19 mouse cellular contexts compared by ENCODE assay signal in the genomic region with DNA sequence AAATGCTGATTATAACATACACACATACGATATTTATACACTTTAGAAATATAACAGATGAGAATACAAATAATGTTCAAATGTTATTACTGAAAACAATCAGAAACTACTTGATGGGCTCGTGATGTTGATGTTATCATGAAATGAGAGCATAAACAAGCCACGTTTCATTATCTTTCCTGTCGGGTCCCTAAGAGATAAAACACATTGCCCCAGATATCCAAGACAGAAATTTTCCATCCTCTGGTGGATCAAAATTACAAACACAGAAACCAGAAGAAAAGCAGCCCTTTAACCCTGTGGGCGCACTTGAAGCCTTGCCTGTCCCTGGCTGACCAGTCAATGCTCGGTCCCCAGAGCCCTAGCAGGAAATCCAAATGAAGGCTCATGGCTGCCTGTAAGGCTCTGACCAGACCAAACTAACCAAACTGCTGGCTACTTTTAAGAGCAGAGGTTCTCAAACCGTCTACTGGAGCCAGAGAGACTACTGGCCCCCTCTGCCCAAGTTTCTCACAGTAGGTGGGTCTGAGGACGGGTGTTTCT. TPM values are rescaled to one million over a fixed set of nuclear protein-coding genes. Genes with fewer than 3 reads are reported as not detected.
DNase-seq lines count a peak whose midpoint lies in the region; ATAC-seq and TF ChIP-seq lines count a peak whose summit lies in the region.
"Had no signal": no experiment of that assay in that cellular context is flagged by ENCODE, and none has a peak within 500 bp of the region (broad histone marks: within the 10 kb centered on the region; RNA-seq: fewer than 3 reads in every experiment).

No protein-coding gene starts in this region.

- no peak for TF ChIP-seq CTCF in gastrocnemius, adult 2 months (IDR thresholded peaks at IDR 0.05)

- DNase-seq in gastrocnemius, adult 2 months, result peak; percentile 29
- DNase-seq in gastrocnemius, postnatal 36 days, result no peak
- no peak for DNase-seq in heart, postnatal 10 days
- DNase-seq in liver, embryonic 11.5 days (ENCODE audit: low spot score), result no peak
- no peak for DNase-seq in B cell, adult 2 months
- DNase-seq: cerebellum, adult 8-10 months; liver, postnatal 0 days; lung, postnatal 10 days had no signal

- H3K27ac ChIP-seq in gastrocnemius, adult 2 months, result peak overlapping the region; percentile 71
- peak overlapping the region; percentile 66 for H3K27ac ChIP-seq in heart, embryonic 12.5 days (ENCODE audit: poor library complexity, severe bottlenecking)
- peak overlapping the region; percentile 21; the same call in 1 of the 2 replicates for H3K27ac ChIP-seq in liver, embryonic 12.5 days
- no peak overlapping the region for H3K27ac ChIP-seq in liver, embryonic 11.5 days (ENCODE audit: low read depth, low read length)
- H3K27ac ChIP-seq in heart, embryonic 14.5 days (replicated peaks in 1 of 2; ENCODE audit: control insufficient read depth in 1 of 2, insufficient read depth in 1 of 2, low read depth in 2 of 2, low read length in 2 of 2), result peak overlapping the region in 1 of 2 experiments; percentile 50; a peak in 1 of 4 replicates
- H3K27ac ChIP-seq: embryonic facial prominence, embryonic 10.5 days; hindbrain, embryonic 15.5 days; intestine, embryonic 15.5 days; layer of hippocampus, adult 2 months; limb, embryonic 15.5 days; neural tube, embryonic 15.5 days had no signal

- no peaks in the 10 kb centered on the region for H3K9me3 ChIP-seq in heart, embryonic 12.5 days (replicated peaks)
- no peaks in the 10 kb centered on the region for H3K9me3 ChIP-seq in liver, embryonic 12.5 days (replicated peaks)
- H3K9me3 ChIP-seq in liver, embryonic 11.5 days (ENCODE audit: control insufficient read depth, low read length), result no peaks in the 10 kb centered on the region
- H3K9me3 ChIP-seq in heart, embryonic 14.5 days (ENCODE audit: control insufficient read depth, low read length), result no peaks in the 10 kb centered on the region
- H3K9me3 ChIP-seq: embryonic facial prominence, embryonic 10.5 days; G1E; hindbrain, embryonic 15.5 days; intestine, embryonic 15.5 days; limb, embryonic 15.5 days; neural tube, embryonic 15.5 days had no signal

- ATAC-seq in heart, embryonic 12.5 days (ENCODE audit: insufficient number of reproducible peaks, low FRiP score), result no peak
- ATAC-seq in liver, embryonic 12.5 days, result no peak
- no peak for ATAC-seq in liver, embryonic 11.5 days (replicated peaks; ENCODE audit: low FRiP score)
- no peak for ATAC-seq in heart, embryonic 14.5 days (ENCODE audit: insufficient number of reproducible peaks, insufficient read depth, low FRiP score, low read depth)
- ATAC-seq: intestine, embryonic 15.5 days; liver, postnatal 0 days; midbrain, embryonic 16.5 days had no signal

- intact Hi-C loops in gastrocnemius, adult 2 months (cut with DNase I), result no loop called here
- intact Hi-C loops in gastrocnemius, postnatal 36 days (cut with DNase I), result no loop called here
- intact Hi-C loops in heart, postnatal 10 days (cut with DNase I), result no loop called here

- H3K4me2 ChIP-seq in heart, embryonic 12.5 days, result no peak overlapping the region
- H3K4me2 ChIP-seq in liver, embryonic 12.5 days, result no peak overlapping the region
- H3K4me2 ChIP-seq in liver, embryonic 11.5 days, result no peak overlapping the region
- H3K4me2 ChIP-seq in heart, embryonic 14.5 days (ENCODE audit: low read length), result no peak overlapping the region
- H3K4me2 ChIP-seq: hindbrain, embryonic 15.5 days; intestine, embryonic 15.5 days; limb, embryonic 15.5 days; neural tube, embryonic 15.5 days had no signal

- 41% methylated on average over 8 of the region's 8 CpGs for WGBS in heart, embryonic 12.5 days
- 56% methylated on average over 8 of the region's 8 CpGs for WGBS in liver, embryonic 12.5 days (ENCODE audit: insufficient replicate concordance)
- WGBS in liver, embryonic 11.5 days, result 70% methylated on average over 8 of the region's 8 CpGs
- 40% methylated on average over 8 of the region's 8 CpGs for WGBS in heart, embryonic 14.5 days

- H3K4me1 ChIP-seq in heart, embryonic 12.5 days (replicated peaks), result peaks cover 70% of the 10 kb centered on the region
- H3K4me1 ChIP-seq in liver, embryonic 12.5 days, result peaks cover 35% of the 10 kb centered on the region
- peaks cover 7% of the 10 kb centered on the region; the same call in 1 of the 2 replicates for H3K4me1 ChIP-seq in liver, embryonic 11.5 days (replicated peaks; ENCODE audit: control insufficient read depth, insufficient read depth, low read length)
- peaks cover 24 to 63% of the 10 kb centered on the region in 2 experiments for H3K4me1 ChIP-seq in heart, embryonic 14.5 days (ENCODE audit: control insufficient read depth in 2 of 2, insufficient read depth in 2 of 2, low read length in 2 of 2)
- H3K4me1 ChIP-seq: hindbrain, embryonic 15.5 days; intestine, embryonic 15.5 days; neural tube, embryonic 15.5 days had no signal

- H3K27me3 ChIP-seq in heart, embryonic 12.5 days (replicated peaks), result no peaks in the 10 kb centered on the region
- no peaks in the 10 kb centered on the region for H3K27me3 ChIP-seq in liver, embryonic 12.5 days (replicated peaks)
- H3K27me3 ChIP-seq in liver, embryonic 11.5 days (replicated peaks; ENCODE audit: control insufficient read depth, insufficient read depth, low read length), result no peaks in the 10 kb centered on the region
- no peaks in the 10 kb centered on the region for H3K27me3 ChIP-seq in heart, embryonic 14.5 days (ENCODE audit: control insufficient read depth, insufficient read depth, low read length)
- H3K27me3 ChIP-seq: hindbrain, embryonic 15.5 days; intestine, embryonic 15.5 days; limb, embryonic 15.5 days; neural tube, embryonic 15.5 days had no signal

- peaks cover 31% of the 10 kb centered on the region for H3K36me3 ChIP-seq in heart, embryonic 12.5 days
- peaks cover 42% of the 10 kb centered on the region for H3K36me3 ChIP-seq in liver, embryonic 12.5 days
- peaks cover 12% of the 10 kb centered on the region; the same call in 1 of the 2 replicates for H3K36me3 ChIP-seq in liver, embryonic 11.5 days (ENCODE audit: control insufficient read depth, insufficient read depth, low read length)
- peaks cover 24% of the 10 kb centered on the region for H3K36me3 ChIP-seq in heart, embryonic 14.5 days (ENCODE audit: control insufficient read depth, insufficient read depth, low read length)
- H3K36me3 ChIP-seq: hindbrain, embryonic 15.5 days; neural tube, embryonic 15.5 days had no signal

- no peak overlapping the region for H3K4me3 ChIP-seq in gastrocnemius, adult 2 months
- H3K4me3 ChIP-seq in heart, embryonic 12.5 days, result no peak overlapping the region
- no peak overlapping the region for H3K4me3 ChIP-seq in liver, embryonic 12.5 days
- H3K4me3 ChIP-seq in liver, embryonic 11.5 days (ENCODE audit: low read depth, low read length), result no peak overlapping the region
- H3K4me3 ChIP-seq in heart, embryonic 14.5 days (ENCODE audit: control insufficient read depth in 1 of 2, insufficient read depth in 1 of 2, low read depth in 1 of 2, low read length in 2 of 2), result no peak overlapping the region
- H3K4me3 ChIP-seq: embryonic facial prominence, embryonic 10.5 days; hindbrain, embryonic 15.5 days; intestine, embryonic 15.5 days; layer of hippocampus, adult 2 months; limb, embryonic 15.5 days; neural tube, embryonic 15.5 days had no signal

- 0 out of 2 replicates have a peak overlapping the region, but pooled peaks have one; percentile 3 for H3K9ac ChIP-seq in heart, embryonic 12.5 days
- H3K9ac ChIP-seq in liver, embryonic 12.5 days, result no peak overlapping the region
- H3K9ac ChIP-seq in liver, embryonic 11.5 days (ENCODE audit: low read depth, low read length), result no peak overlapping the region
- H3K9ac ChIP-seq in heart, embryonic 14.5 days (ENCODE audit: low read length), result peak overlapping the region; percentile 11; the same call in 1 of the 2 replicates
- H3K9ac ChIP-seq: hindbrain, embryonic 15.5 days; intestine, embryonic 15.5 days; limb, embryonic 15.5 days; liver, postnatal 0 days; neural tube, embryonic 15.5 days had no signal

RNA-seq across cellular contexts. Expression of gene Fam162a, which starts 13.4 kb away (rescaled TPM):
- 100 to 1,000 TPM; 112 to 147 TPM for total RNA-seq in gastrocnemius, adult 2 months (2021)
- 100 to 1,000 TPM; 108 to 113 TPM for total RNA-seq in gastrocnemius, postnatal 36 days (2021)
- polyA plus RNA-seq in heart, embryonic 12.5 days (2016; fragmentation: Nextera tagmentation; extraction: Ambion mirVana), result 690 and 731 TPM in 2 replicates
- total RNA-seq in heart, postnatal 10 days (2021), result 100 to 1,000 TPM; 205 to 214 TPM
- 242 and 259 TPM in 2 replicates for polyA plus RNA-seq in liver, embryonic 12.5 days (2016; fragmentation: Nextera tagmentation; extraction: Ambion mirVana)
- 493 and 545 TPM in 2 replicates for polyA plus RNA-seq in liver, embryonic 11.5 days (2014; fragmentation: Nextera tagmentation; extraction: Ambion mirVana)
- 997 and 1,000 TPM in 2 replicates for polyA plus RNA-seq in heart, embryonic 14.5 days (2014; fragmentation: Nextera tagmentation; extraction: Ambion mirVana)

RNA-seq across cellular contexts. Expression of gene Ccdc58, which starts 13.5 kb away (rescaled TPM):
- 10 to 100 TPM; 19.6 to 31.6 TPM for total RNA-seq in gastrocnemius, adult 2 months (2021)
- 10 to 100 TPM; 25.5 to 28.4 TPM for total RNA-seq in gastrocnemius, postnatal 36 days (2021)
- 86.9 and 89.7 TPM in 2 replicates for polyA plus RNA-seq in heart, embryonic 12.5 days (2016; fragmentation: Nextera tagmentation; extraction: Ambion mirVana)
- total RNA-seq in heart, postnatal 10 days (2021), result 10 to 100 TPM; 41.8 to 42.6 TPM
- polyA plus RNA-seq in liver, embryonic 12.5 days (2016; fragmentation: Nextera tagmentation; extraction: Ambion mirVana), result 73.2 and 79.9 TPM in 2 replicates
- polyA plus RNA-seq in liver, embryonic 11.5 days (2014; fragmentation: Nextera tagmentation; extraction: Ambion mirVana), result 121 and 137 TPM in 2 replicates
- 76.2 and 77.5 TPM in 2 replicates for polyA plus RNA-seq in heart, embryonic 14.5 days (2014; fragmentation: Nextera tagmentation; extraction: Ambion mirVana)

RNA-seq across cellular contexts. Expression of gene Wdr5b, which starts 17.0 kb away (rescaled TPM):
- total RNA-seq in gastrocnemius, adult 2 months (2021), result 1 to 10 TPM; 1.3 to 1.9 TPM
- total RNA-seq in gastrocnemius, postnatal 36 days (2021), result 1 to 10 TPM; 1.2 to 1.8 TPM
- polyA plus RNA-seq in heart, embryonic 12.5 days (2016; fragmentation: Nextera tagmentation; extraction: Ambion mirVana), result 6.2 and 6.3 TPM in 2 replicates
- 1 to 10 TPM; 4.4 to 5.6 TPM for total RNA-seq in heart, postnatal 10 days (2021)
- 3.6 and 4.0 TPM in 2 replicates for polyA plus RNA-seq in liver, embryonic 12.5 days (2016; fragmentation: Nextera tagmentation; extraction: Ambion mirVana)
- polyA plus RNA-seq in liver, embryonic 11.5 days (2014; fragmentation: Nextera tagmentation; extraction: Ambion mirVana), result 4.6 and 6.3 TPM in 2 replicates
- 7.8 and 7.9 TPM in 2 replicates for polyA plus RNA-seq in heart, embryonic 14.5 days (2014; fragmentation: Nextera tagmentation; extraction: Ambion mirVana)

Comparison
In these comparisons a context has a peak if more than half of its experiments do, and no peak if none do; other contexts are left out.
1. H3K9ac ChIP-seq: peak in heart, embryonic 12.5 days (single experiment) and heart, embryonic 14.5 days (single experiment); none in liver, embryonic 12.5 days (single experiment) and liver, embryonic 11.5 days (single experiment).